Mouse (Mus musculus) ES-Bruce4 (cell line): ENCODE measurements around the gene Cdk5rap2. TPM values are rescaled to one million over a fixed set of nuclear protein-coding genes. Genes with fewer than 3 reads are reported as not detected.

Source experiments
- H3K27ac ChIP-seq: 2 replicates; pipeline ENCODE4 v1.5.1; 2012; ENCODE audit warnings: low read length, inconsistent platforms; ENCODE audit not compliant: insufficient read depth
- H3K27me3 ChIP-seq: 2 replicates; pipeline ENCODE4 v1.6.1; 2012; ENCODE audit warnings: mild to moderate bottlenecking, low read length, inconsistent platforms; ENCODE audit not compliant: control insufficient read depth, poor library complexity, insufficient read depth, severe bottlenecking
- H3K36me3 ChIP-seq: 2 replicates; pipeline ENCODE4 v1.6.1; 2012; ENCODE audit warnings: inconsistent platforms, mild to moderate bottlenecking, low read length, moderate library complexity; ENCODE audit not compliant: control insufficient read depth, poor library complexity, insufficient read depth, severe bottlenecking
- H3K4me1 ChIP-seq: one replicate; pipeline ENCODE4 v1.8.1; 2011; ENCODE audit warnings: low read length; ENCODE audit not compliant: control insufficient read depth, insufficient read depth
- H3K4me3 ChIP-seq: 2 replicates; pipeline ENCODE4 v1.5.1; 2011; ENCODE audit warnings: low read depth, mild to moderate bottlenecking, low read length
- H3K9ac ChIP-seq: 2 replicates; pipeline ENCODE4 v1.6.1; 2012; ENCODE audit warnings: low read depth, mild to moderate bottlenecking, inconsistent platforms; ENCODE audit not compliant: poor library complexity, severe bottlenecking
- H3K9me3 ChIP-seq: replicated peaks from 2 replicates; pipeline ENCODE4 v1.6.1; 2012; ENCODE audit warnings: mild to moderate bottlenecking, low read length, inconsistent platforms; ENCODE audit not compliant: control insufficient read depth, poor library complexity, insufficient read depth, severe bottlenecking
- CTCF ChIP-seq: IDR thresholded peaks from one replicate; pipeline ENCODE4 v1.8.1; 2011; ENCODE audit warnings: low read depth, low read length
- EP300 ChIP-seq: IDR thresholded peaks from 2 replicates; pipeline ENCODE4 v1.6.1; 2011; ENCODE audit warnings: low read depth, low read length; ENCODE audit not compliant: insufficient read depth
- POLR2A ChIP-seq: IDR thresholded peaks from one replicate; pipeline ENCODE4 v1.8.1; 2011; ENCODE audit warnings: low read length; ENCODE audit not compliant: insufficient read depth
- polyA plus RNA-seq: library from polyadenylated mRNA; stranded (reverse); fragments of >200 nt; gene quantifications from 2 replicates; pipeline ENCODE4 v1.2.4, GENCODE M21; 2011; ENCODE audit warnings: low read depth; ENCODE audit not compliant: missing spikeins, insufficient read depth, insufficient read length

Cdk5rap2 gene
- polyA plus RNA-seq, 1 experiment = 39.7 TPM

- no peak for TF ChIP-seq CTCF
- no peak for TF ChIP-seq POLR2A
- no peak for TF ChIP-seq EP300
- Histone ChIP-seq H3K9ac (no peak overlapping the region), H3K27ac (no peak overlapping the region), H3K36me3 (no peaks in the 10 kb centered on the region), H3K4me3 (no peak overlapping the region), H3K9me3 (no peaks in the 10 kb centered on the region), H3K27me3 (no peaks in the 10 kb centered on the region), H3K4me1 (peaks cover 2% of the 10 kb centered on the region)
Observed at GRCm38 (mm10) chr4:70412126-70412525, 1.9 kb upstream of the Cdk5rap2 start.

DNA sequence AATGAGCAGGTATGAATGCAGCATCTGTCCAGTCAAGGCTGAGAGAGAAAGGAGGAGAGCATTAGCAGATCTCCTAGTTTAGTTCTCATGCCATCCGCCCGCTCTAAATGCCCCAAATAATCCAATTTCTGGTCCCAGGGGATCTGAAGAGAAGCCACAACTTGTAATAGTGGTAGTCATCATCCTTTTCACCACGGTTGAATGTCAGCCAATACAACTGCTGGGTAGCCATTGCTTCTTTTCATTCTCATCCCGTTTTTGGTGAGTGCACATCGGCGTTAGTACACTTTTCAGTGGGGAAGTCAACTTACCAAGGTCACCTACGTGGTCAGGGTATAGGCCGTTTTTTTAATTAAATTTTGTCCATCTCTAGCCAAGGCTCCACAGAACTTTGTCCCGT lies 787 bp downstream of the Cdk5rap2 start:
- Histone ChIP-seq H3K27me3 (no peaks in the 10 kb centered on the region), H3K27ac (no peak overlapping the region)

GRCm38 (mm10) chr4:70402109-70402819 lies 8.0 kb downstream of the Cdk5rap2 start:
- H3K36me3 ChIP-seq = peaks cover 10% of the 10 kb centered on the region; the same call in 1 of the 2 replicates

More for the DNA sequence above, 787 bp downstream of the Cdk5rap2 start:
- TF ChIP-seq CTCF = no peak
- no peak for TF ChIP-seq POLR2A
- no peak for TF ChIP-seq EP300
- Histone ChIP-seq H3K4me3 (peak overlapping the region; percentile 96), H3K36me3 (no peaks in the 10 kb centered on the region), H3K9me3 (no peaks in the 10 kb centered on the region), H3K9ac (peak overlapping the region; percentile 79), H3K4me1 (peaks cover 2% of the 10 kb centered on the region)

GRCm38 (mm10) chr4:70399476-70399875 lies 10.8 kb downstream of the Cdk5rap2 start:
- Histone ChIP-seq H3K36me3 (peaks cover 10% of the 10 kb centered on the region; the same call in 1 of the 2 replicates), H3K9ac (no peak overlapping the region), H3K27ac (no peak overlapping the region), H3K27me3 (no peaks in the 10 kb centered on the region), H3K9me3 (no peaks in the 10 kb centered on the region), H3K4me1 (no peaks in the 10 kb centered on the region), H3K4me3 (no peak overlapping the region)
- no peak for TF ChIP-seq CTCF
- TF ChIP-seq POLR2A = no peak
- no peak for TF ChIP-seq EP300

More at GRCm38 (mm10) chr4:70402109-70402819, 8.0 kb downstream of the Cdk5rap2 start:
- TF ChIP-seq POLR2A = no peak
- no peak for TF ChIP-seq EP300
- TF ChIP-seq CTCF = peak; percentile 56
- no peak overlapping the region for H3K9ac ChIP-seq
- H3K27me3 ChIP-seq = no peaks in the 10 kb centered on the region
- no peak overlapping the region for H3K27ac ChIP-seq
- no peaks in the 10 kb centered on the region for H3K9me3 ChIP-seq
- no peak overlapping the region for H3K4me3 ChIP-seq
- H3K4me1 ChIP-seq = no peaks in the 10 kb centered on the region

DNA sequence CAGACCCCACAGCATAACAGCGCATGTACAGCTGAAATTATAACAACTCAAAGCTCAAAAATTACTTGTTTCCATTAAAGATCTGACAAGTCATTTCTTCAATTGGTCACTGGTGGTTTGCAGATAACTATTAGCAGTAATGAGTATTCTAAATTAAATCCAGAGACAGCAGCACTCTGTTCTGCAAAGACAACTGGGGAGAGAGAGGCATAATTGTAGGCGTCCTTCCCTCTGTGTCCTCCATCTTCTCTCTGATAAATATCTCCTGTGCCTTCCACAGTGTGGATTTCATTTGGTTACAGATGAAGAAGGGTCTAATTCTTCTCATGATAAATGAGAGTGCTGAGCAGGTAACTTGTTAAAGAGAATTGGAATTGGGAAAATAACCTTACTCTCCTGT lies 11.2 kb downstream of the Cdk5rap2 start:
- Histone ChIP-seq H3K27ac (no peak overlapping the region), H3K27me3 (no peaks in the 10 kb centered on the region), H3K4me1 (no peaks in the 10 kb centered on the region), H3K4me3 (no peak overlapping the region), H3K9me3 (no peaks in the 10 kb centered on the region), H3K36me3 (peaks cover 10% of the 10 kb centered on the region; the same call in 1 of the 2 replicates), H3K9ac (no peak overlapping the region)
- TF ChIP-seq CTCF (no peak), EP300 (no peak), POLR2A (no peak)

DNA sequence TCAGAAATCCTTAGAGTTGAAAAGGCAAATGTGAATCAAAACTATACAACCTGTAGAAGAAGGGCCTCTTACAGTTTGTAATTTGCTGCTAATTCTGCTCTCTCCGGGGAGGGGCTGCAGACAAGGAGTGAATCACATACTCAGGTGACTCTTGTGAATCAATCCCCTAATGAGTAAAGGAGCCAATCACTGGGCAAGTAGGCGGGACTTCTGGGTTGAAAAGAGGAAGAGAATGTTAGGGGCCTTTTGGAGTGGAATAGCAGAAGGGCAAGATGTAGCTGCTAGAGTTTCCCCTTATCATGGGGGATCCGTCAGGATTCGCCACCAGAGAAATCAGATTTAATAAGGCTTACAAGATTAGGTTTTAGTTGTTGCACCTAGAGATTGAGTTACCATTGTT lies 12.2 kb downstream of the Cdk5rap2 start:
- Histone ChIP-seq H3K27me3 (no peaks in the 10 kb centered on the region), H3K36me3 (peaks cover 10% of the 10 kb centered on the region; the same call in 1 of the 2 replicates), H3K4me3 (no peak overlapping the region), H3K4me1 (no peaks in the 10 kb centered on the region), H3K9ac (peak overlapping the region; percentile 85), H3K9me3 (no peaks in the 10 kb centered on the region), H3K27ac (no peak overlapping the region)
- no peak for TF ChIP-seq CTCF
- TF ChIP-seq POLR2A = no peak
- TF ChIP-seq EP300 = no peak
